Mouse (Mus musculus) liver (tissue): ENCODE measurements around the gene Ube2q1.

Experiments
- DNase-seq: peaks from one replicate; pipeline ENCODE4 v3.0.0-alpha.2; 2020; ENCODE audit warnings: mixed read lengths

Ube2q1 gene

DNA sequence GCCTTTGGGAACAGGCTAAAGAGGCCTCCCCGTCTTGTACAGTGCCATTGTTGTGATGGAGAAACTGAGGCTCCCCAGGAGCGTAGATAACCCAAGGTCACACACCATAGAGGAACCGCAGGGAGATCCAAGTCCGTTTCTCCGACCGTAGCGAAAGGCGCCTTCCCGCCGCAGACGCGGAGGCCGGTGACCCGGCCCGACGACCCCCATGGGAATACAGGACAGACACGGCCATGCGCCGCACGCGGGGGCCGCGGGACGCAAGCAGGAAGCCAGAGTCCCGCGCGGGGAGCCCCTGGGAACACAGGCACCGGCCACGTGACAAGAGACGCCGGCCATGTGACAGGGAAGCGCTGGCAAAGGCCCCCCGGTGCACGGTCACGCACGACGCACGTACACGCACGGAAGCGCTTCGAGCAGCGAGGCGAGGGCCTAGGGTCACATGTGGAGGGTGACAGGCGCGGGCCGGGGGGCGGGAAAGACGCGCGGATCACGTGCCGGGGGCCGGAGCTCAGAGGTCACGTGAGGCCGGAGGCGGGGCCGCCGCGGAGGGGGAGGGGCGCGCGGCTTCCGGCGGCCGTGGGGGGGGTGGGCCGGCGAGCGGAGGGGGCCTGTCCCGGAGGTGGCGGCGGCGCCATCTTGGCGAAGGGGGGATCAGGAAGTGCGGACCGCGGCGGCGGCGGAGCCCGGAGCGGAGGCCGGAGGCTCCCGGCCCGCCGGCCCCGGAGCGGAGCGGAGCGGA, at the start of gene Ube2q1:
Ube2q1 (plus strand) TSS at position 649 of the 742 bp plus-strand sequence.
- DNase-seq: peak; percentile 92

DNA sequence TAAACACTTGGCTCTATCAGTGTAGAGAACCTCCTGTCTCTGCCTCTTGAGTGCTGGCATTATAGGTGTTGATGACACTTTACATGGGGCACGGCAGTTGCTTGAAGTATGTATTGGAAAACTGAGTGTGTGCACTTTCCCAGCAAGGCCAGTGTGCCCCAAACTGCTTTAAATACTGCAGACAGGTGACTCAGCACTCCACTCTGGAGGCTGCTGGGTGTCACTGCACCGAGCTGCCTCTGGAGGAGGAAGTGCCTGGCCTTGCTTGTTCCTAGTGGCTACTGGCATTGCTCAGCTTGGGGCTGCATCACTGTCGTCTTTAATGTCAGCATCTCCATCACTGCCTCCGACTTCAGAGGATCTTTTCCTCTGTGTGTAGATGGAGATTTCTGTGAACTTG, 46.4 kb upstream of the Ube2q1 start:
- peak; percentile 64 for DNase-seq

DNA sequence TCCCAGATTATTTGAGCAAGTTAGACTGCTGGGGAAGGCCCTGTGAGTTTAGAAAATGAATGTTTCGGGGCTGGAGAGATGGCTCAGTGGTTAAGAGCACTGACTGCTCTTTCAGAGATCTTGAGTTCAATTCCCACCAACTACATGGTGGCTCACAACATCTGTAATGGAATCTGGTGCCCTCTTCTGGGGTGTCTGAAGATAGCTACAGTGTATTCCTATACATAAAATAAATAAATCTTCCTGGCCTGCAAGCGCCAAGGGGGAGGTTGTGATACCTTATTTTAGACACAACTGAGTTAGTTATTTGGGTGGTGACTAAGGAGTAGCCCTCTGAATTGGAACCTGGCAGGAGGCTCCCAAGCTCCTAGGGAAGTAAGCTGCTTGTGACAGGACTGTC, 44.6 kb upstream of the Ube2q1 start:
- DNase-seq: no peak

DNA sequence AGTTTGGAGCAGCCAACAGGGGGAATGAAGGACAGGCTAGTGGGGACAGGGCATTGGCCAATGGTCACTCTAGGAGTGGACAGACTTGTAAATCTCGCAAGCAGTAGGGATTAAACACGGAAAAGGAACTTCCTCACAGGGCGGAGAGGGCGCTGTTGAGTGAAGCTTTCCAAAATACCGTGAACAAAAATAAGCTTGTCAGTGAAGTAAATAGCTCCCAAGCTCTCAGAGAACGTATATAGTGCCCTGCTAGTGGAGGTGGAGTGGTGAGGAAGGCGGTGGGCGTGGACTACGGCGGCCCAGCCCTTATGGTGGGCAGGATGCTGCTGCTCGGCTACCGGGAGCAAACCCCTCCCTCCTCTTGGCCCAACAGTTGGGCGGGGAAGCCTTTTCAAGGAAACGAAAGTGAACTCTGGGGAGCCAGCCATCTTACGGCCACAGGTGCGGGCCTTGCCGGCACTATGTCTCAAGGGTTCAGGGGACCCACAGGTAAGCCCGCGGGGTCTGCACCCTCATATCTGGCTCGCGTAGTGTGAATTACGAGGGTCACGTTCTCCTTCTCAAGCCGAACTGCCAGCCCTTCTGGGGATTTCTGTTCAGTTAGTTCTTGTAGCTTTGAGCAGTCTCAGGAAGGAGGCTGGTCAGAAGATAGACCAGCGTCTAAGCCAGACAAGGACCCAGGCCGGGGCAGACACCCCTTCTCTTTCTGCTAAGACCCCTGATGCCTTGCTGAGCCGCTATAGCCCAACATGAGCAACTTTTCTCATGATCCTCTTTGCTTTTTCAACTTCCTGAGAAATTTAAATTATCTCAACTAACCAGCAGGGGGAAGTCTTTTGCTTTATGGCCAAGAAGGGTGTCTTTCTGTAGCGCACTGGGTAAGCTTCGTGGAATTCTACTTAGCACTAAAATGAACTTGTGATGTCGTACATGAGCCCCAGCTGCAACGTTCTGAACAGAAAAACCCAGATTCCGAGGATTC, 42.8 kb upstream of the Ube2q1 start:
- DNase-seq: peak; percentile 94

DNA sequence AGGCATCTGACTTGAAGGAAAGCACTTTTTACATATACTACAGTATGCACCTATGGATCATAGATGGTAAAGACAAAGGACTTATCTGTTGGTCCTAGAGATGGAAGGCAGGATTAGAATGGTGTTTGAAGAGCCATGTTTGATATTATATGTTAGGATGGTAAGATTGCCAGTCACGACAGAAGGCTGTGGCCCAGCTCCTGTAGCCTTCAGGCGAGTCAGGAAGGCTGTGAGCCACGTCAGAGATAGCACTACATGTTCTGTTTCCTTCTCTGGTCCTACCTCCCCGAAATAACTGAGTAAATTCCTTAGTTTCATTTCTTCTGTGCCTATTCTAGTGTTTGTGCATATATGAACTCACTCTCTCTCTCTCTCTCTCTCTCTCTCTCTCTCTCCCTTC, 41.3 kb upstream of the Ube2q1 start:
- DNase-seq: no peak

DNA sequence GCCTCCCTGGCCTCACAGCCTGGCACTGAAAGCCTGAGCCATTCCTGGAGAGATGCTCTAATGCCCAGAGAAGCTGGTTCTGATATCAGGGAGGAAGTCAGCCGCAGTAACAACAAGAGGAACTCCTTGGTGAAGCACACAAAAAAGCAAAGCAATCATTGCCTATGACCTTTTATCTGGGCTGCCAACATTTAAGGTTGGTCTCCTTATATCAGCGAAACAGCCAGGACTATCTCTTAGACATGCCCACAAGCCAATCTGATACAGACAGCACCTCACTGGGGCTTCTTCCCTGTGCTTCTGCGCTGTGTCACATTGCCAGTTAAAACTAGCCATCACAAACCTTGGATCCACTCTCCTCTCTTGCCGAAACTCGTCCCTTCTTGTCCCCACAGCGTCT, 34.9 kb upstream of the Ube2q1 start:
- no peak for DNase-seq

DNA sequence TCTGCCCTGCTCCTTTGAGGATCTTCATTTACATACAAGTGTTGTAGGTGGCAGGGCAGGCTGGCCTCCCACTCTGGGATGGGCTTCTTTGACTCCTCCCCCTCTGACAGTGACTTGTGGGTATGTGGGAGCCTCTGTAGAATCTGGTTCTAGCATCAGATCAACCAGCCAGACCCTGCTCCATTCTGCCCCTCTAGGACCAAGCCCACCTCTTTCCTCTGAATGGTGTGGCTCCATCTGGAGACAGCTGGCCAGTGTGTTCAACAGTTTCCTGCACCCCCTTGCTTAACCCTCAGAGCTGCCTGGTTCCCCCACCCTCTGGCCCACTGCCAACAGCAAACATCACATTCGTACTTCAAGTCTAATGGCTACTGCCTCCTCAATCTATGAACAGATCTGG, 21.1 kb upstream of the Ube2q1 start:
- no peak for DNase-seq

DNA sequence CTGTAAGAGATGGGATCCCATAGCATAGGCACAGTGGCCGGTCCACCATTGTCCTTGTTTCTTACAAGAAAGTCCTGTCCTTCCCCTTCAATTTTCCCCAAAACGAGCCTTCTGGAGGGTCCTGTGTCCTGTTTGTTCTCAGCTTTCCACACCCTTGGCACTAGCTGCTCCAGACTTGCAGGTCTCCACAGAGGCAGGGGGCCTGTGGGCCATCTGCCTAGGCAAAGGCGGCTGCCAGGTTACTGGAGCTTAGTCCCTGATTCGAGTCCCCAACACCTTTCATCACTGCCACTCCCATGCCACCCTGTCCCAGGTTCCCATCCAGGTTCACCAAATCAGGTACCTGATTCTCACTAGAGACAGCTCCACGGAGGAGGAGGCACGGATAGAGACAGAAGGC, 18.1 kb upstream of the Ube2q1 start:
- DNase-seq: no peak

DNA sequence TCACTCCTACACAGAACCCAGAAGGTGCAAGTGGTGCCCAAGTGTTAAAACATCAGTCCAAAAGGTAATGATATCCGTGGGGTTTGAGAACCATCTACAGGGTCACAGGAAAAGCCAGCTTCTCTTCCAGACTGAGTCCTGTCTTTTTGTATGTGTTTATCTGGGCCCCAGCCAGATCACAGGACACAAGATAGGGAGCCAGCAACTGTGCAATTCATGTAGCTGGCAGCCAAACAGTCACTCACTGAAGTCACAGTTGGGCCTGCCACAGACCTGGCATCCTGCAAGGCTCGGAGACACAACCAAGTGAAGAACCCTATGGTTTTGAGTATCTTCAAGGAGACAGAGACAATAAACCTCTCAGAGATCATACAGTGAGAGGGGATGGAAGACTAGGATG, 15.6 kb upstream of the Ube2q1 start:
- no peak for DNase-seq

DNA sequence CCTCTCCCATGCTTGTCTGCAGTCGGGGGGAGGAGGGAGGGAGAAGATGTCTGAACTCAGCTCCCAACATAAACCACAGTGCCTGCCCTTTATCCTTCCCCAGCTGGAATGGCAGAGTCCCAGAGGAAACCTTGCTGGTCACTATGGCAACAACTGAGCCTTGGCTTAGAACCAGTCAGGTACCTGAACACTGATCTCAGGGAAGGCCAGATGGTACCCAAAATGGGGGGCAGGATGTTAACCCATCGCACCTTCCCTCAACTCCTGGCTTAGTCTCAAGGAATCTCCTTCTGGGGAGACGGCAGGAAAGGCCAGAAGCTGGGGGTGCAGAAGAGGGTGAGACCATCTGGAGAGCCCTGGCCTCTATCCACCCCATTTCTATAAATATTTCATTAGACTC, 13.6 kb upstream of the Ube2q1 start:
- no peak for DNase-seq

DNA sequence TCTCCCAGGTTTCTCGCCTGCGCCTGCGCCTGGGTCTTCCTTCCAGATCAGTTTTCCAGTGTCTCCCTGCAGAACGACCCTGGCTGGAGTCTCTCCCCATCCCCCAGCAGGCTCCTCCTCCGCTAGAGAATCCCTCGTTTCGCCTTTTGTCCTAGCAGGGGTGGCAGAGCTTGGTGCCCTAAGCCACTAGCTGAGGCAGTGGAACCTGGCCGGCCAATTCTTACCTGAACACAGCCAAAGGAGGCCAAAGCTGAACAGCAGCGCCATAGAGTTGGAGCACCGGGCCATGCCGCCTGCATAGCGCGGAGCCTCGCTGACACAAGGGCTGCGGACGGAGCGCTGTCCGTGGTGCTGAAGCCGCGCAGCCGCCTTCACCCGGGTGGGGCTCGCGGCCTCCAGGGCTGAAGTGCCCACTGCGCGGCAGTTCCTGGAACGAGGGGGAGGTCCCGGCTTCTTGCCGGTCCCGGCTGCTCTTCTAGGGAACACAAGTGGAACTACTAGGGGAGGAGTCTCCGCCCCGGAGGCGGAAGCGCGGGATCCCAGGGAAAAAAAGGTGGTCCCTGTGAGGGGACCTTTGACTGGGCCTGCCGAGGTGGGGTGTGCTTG, 9.2 kb upstream of the Ube2q1 start, which contains the start of gene Chrnb2:
Chrnb2 (minus strand) TSS at position 514 of the 606 bp plus-strand sequence.
- peak; percentile 76 for DNase-seq

DNA sequence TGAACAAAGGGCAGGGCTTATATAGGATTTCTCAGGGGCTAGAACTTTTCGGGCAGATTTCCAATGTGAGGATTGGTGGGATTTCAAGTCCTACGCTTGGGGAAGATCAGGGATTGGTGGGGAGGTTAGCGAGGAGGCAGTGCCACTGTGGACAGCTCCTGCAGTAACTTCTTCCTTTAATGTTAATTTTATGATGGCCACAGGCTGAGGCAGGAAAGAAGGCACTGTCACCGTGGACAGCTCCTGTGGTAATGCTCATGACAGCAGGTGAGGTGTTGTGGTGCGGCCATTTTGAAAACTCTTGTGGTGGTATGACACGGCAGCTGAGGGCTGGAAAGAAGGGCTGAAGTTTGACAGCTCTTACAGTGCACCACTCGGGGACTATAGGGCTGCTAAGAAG, 3.8 kb upstream of the Ube2q1 start:
- DNase-seq: no peak

DNA sequence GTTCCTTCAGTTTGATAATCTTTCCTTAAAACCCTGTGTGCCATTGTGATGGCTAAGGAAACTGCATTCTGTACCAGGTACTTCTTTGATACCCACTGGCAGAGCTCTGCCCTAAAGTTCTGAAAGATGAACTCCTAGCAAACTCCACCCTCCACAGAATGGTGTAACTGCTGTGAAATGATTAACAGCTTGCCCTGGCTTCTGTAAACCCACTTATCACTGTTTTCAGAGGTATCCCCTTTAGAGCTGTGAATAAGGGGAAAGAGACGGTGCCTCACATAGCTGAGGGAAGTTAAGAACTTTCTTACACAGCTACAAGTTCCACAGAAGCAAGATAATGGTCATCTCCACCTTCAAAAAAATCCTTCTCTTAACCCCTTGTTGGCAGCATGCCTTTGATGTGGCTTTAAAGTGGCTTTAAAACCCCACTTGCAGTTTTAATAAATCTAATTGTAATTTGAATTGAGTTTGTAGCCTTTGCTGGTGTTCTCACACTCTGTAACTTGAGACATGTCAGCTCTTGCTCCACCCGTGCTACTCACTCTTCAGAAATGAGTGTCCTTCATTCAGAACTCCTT, 2.9 kb upstream of the Ube2q1 start:
- DNase-seq: no peak

DNA sequence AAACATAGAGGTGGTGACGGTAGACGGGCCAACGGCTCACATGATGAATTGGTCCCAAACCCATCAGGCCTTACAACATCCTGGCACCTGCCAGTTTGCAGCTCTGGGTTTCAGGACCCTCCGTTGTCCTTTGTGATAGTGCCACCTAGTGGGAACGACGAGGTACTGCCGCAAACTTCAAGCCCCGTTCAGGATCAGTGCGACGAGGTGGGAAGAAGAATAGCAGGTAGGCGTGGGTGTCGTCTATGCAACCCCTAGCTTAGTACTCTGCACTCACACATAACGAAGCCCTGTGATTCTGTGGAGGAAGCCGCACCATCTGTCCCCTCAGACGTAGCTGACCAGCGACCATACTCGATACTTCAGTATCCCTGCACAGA, 838 bp upstream of the Ube2q1 start:
- peak; percentile 81 for DNase-seq

DNA sequence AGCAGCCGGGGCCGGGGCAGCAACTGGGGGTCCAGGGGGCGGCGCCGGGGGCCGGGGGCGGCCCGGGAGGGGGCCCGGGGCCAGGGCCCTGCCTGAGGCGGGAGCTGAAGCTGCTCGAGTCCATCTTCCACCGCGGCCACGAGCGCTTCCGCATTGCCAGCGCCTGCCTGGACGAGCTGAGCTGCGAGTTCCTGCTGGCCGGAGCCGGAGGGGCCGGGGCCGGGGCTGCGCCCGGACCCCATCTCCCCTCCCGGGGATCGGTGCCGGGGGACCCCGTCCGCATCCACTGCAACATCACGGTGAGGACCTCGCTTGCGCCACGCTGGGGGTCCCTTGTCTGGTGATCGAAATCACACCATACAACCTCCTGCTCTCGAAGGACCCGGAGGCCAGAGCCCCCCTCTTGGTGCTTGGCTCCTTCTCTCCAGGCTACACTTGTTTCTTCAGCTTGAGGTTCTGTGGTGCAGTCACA, 360 bp downstream of the Ube2q1 start:
- DNase-seq: peak; percentile 49

DNA sequence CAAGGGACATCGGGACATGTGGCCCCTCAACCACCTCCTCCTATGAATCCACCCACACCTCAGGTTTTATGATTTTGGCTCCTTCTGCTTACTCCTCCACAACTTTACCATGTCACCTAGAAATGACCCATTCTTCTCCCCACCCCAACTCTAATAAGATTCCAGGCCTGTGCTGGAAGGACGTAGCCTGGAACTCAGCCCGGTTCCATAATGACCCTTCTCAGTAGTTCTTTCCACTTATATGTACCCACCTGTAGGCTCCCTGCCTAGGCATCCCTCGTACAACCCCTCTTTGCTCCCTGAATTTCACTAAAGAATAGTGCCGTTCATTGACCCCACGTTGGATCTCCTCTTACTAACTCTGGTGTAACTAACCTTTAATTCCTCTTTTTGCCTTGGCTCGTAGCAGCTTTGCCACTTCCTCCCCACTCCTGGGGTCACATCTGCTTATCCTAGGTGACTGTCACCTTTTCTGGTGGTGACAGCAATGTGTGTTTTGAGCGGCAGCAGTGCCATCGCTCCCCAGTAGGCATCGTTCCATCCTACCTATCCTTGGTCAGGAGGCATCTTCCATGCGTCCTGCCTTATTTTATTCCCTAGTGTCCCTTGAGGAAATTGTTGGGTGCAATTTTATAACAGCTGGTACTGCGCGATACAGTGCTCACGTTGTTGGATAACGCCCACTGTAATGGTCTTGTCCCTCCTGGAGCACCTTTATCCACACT, 982 bp downstream of the Ube2q1 start:
- no peak for DNase-seq

DNA sequence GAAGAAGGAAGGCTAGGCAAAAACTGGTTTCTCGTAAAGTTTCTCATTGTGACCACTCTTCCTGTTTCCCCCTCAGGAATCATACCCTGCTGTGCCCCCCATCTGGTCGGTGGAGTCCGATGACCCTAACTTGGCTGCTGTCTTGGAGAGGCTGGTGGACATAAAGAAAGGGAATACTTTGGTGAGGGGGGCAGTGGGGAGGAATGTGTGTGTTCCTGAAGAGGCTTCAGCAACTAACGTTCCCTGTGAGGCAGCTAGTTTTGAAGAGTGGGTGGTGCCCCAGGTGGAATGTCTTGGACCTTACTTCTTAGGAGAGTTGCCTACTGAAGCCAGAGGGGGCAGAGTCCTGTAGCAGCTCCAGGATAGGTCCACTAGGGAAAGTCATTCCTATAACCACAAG, 2.6 kb downstream of the Ube2q1 start:
- no peak for DNase-seq

DNA sequence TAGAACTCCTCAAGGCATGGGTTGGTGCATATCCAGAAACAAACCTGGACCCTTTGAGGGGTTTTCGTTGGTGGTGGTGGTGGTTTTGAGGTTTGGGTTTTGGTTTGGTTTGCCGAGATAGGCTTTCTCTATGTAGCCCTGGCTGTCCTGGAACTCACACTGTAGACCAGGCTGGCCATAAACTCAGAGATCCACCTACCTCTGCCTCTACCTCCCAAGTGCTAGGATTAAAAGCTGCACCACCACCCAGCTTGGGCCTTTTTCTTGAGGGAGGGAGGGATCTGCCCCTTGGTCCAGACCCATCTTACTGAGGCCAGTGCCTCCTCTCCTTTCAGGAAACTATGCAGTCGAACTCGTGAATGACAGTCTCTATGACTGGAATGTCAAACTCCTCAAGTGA, 6.7 kb downstream of the Ube2q1 start:
- DNase-seq: no peak

DNA sequence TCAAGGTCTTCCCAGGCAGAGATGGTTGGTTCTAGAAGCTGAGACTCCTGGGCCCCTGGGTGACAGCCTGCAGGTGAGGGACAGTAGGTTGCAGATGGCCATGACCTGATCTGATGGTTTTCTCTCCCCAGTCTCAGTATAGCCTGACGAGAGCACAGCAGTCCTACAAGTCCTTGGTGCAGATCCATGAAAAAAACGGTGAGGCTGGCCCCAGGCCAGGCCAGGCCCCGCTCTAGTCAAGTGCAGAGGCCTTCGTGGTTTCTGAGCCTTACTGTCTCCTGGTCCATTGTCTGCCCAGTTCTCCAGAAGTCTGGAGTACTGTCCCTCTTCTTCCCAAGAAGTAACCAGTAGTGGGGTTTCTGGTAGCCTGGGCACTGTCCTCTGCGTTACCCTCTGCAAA, 8.2 kb downstream of the Ube2q1 start:
- no peak for DNase-seq

DNA sequence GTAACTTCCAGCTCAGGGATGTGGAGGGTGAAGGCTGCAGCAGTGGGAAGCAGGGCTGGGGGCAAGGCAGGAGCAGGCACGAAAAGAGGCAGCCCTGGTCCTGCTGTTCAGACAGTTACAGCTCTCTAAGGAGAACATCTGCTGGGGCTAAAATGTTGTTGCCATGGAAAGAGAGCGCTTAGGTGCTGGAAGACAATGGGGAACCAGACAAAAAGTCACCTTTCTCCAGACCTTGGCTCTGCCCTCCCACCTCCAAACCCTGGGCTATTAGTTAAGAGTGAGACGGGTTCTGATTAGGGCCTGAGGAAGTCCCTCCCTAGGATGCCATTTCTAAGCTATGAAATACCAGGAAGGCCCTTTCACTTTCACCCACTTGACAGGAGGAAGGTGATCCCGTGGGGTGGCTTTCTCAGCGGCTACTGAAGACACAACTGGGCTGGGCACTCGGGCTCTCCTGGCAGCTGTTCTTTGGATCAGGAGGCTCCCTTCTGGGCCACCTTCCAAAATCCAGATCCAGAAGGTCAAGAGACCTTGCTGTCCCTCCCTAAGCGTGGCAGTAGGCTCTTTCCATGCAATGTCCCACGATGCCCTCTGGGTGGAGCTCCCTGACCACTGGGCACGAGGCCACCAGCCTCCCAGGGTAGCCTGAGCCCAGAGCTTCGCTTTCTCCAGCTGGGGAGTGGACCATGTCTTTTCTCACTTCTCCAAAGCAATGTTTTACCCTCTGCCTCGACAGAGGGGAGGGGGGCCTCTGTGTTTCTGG, 11.8 kb downstream of the Ube2q1 start:
- peak; percentile 67 for DNase-seq

DNA sequence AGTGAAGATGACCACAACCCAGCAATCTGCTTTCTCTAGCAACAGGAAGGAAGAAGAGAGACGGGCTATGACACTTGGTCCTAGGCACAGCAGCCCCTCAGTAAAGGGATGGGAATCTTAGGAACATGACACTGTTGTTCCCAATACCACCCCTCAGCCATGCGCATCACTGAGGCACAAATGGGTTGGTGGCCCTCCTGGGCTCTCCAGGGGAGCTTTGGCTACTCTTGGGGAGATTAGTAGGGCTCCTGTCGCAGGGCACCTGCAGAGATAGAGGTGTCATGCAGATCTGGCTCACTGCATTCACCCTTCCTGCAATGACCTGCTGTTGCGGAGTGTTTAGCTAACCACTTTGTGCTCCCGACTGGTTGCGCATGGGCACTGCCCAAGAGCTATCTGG, 12.9 kb downstream of the Ube2q1 start:
- DNase-seq: no peak
